ENCODE assay signal across 22 mouse cellular contexts in the genomic region with DNA sequence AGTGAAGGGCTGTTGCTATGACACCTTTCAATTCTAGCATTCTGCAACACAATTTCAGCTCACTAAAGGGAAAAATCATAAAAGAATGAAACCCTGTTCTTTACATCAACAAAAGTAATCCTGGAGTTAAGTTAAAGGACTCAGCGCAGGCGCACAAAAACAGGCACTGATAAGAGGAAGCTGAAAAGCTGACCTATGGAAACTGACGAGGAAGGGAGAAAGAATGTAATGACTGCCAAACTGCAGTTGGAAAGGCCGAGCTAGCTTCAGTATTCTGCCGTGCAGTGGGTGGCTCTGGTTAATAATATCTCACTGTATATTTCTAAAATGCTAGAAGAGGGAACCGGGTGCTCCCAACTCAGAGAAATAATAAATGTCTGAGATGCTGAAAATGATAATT. TPM values are rescaled to one million over a fixed set of nuclear protein-coding genes. Genes with fewer than 3 reads are reported as not detected.
DNase-seq lines count a peak whose midpoint lies in the region; ATAC-seq and TF ChIP-seq lines count a peak whose summit lies in the region.
"Had no signal": no experiment of that assay in that cellular context is flagged by ENCODE, and none has a peak within 500 bp of the region (broad histone marks: within the 10 kb centered on the region; RNA-seq: fewer than 3 reads in every experiment).

No protein-coding gene starts in this region.

- no peaks in the 10 kb centered on the region for H3K79me2 ChIP-seq in macrophage (ENCODE audit: inconsistent target)

- H3K9ac ChIP-seq in heart, postnatal 0 days (replicated peaks; ENCODE audit: low read depth, low read length): no peak overlapping the region
- no peak overlapping the region for H3K9ac ChIP-seq in lung, embryonic 14.5 days
- H3K9ac ChIP-seq in forebrain, embryonic 16.5 days (replicated peaks; ENCODE audit: low read depth, low read length): no peak overlapping the region
- H3K9ac ChIP-seq: embryonic facial prominence, embryonic 12.5 days; forebrain, embryonic 12.5 days; forebrain, postnatal 0 days; heart, embryonic 12.5 days; hindbrain, embryonic 14.5 days had no signal

- peak; percentile 22 for DNase-seq in heart, postnatal 0 days (ENCODE audit: low spot score)
- no peak for DNase-seq in heart, adult 11 months
- DNase-seq in lung, embryonic 14.5 days: peak; percentile 35
- DNase-seq in lung, postnatal 25 days (ENCODE audit: low spot score): no peak
- peak; percentile 22 for DNase-seq in yolk sac, embryonic 10.5 days (ENCODE audit: low spot score)
- DNase-seq in thymus, postnatal 4 days: no peak
- DNase-seq: adrenal gland, adult 2 months; adrenal gland, postnatal 25 days; cerebellum, adult 11-12 months; cerebellum, adult 9-10 months; cerebellum, postnatal 25 days; forebrain, postnatal 0 days; gastrocnemius, postnatal 36 days; heart, postnatal 14 days had no signal

- WGBS in heart, postnatal 0 days: 14% methylated on average over 6 of the region's 6 CpGs
- 42% methylated on average over 6 of the region's 6 CpGs for WGBS in lung, embryonic 14.5 days
- WGBS in macrophage (ENCODE audit: missing documents): 34% methylated on average over 5 of the region's 6 CpGs
- WGBS in forebrain, embryonic 16.5 days: 68% methylated on average over 6 of the region's 6 CpGs

- H3K27ac ChIP-seq in heart, postnatal 0 days (ENCODE audit: low read depth): no peak overlapping the region
- no peak overlapping the region for H3K27ac ChIP-seq in lung, embryonic 14.5 days (ENCODE audit: low read depth)
- H3K27ac ChIP-seq in macrophage: peak overlapping the region; percentile 64
- no peak overlapping the region for H3K27ac ChIP-seq in forebrain, embryonic 16.5 days (ENCODE audit: low read length)
- H3K27ac ChIP-seq: embryonic facial prominence, embryonic 12.5 days; forebrain, embryonic 12.5 days; hindbrain, embryonic 10.5 days; hindbrain, embryonic 14.5 days had no signal

- H3K4me1 ChIP-seq in heart, postnatal 0 days (ENCODE audit: control insufficient read depth, insufficient read depth): no peaks in the 10 kb centered on the region
- H3K4me1 ChIP-seq in lung, embryonic 14.5 days (ENCODE audit: insufficient read depth): no peaks in the 10 kb centered on the region
- H3K4me1 ChIP-seq in forebrain, embryonic 16.5 days (replicated peaks; ENCODE audit: control insufficient read depth, insufficient read depth, low read length): no peaks in the 10 kb centered on the region
- H3K4me1 ChIP-seq: embryonic facial prominence, embryonic 12.5 days; forebrain, embryonic 12.5 days had no signal

- no peak for TF ChIP-seq EP300 in heart, postnatal 0 days (IDR thresholded peaks at IDR 0.05; ENCODE audit: low read depth)

- H3K27me3 ChIP-seq in heart, postnatal 0 days (ENCODE audit: control insufficient read depth, insufficient read depth, low read length): no peaks in the 10 kb centered on the region
- no peaks in the 10 kb centered on the region for H3K27me3 ChIP-seq in lung, embryonic 14.5 days (ENCODE audit: insufficient read depth, low read length)
- H3K27me3 ChIP-seq in forebrain, embryonic 16.5 days (replicated peaks; ENCODE audit: control insufficient read depth, insufficient read depth, low read length): no peaks in the 10 kb centered on the region
- H3K27me3 ChIP-seq: embryonic facial prominence, embryonic 12.5 days; forebrain, embryonic 12.5 days; heart, embryonic 12.5 days had no signal

- no peak for ATAC-seq in heart, postnatal 0 days (ENCODE audit: insufficient read depth, low read depth)
- ATAC-seq in lung, embryonic 14.5 days (ENCODE audit: insufficient read depth): no peak
- ATAC-seq in forebrain, embryonic 16.5 days: no peak
- ATAC-seq: forebrain, postnatal 0 days had no signal

- H3K4me3 ChIP-seq in heart, postnatal 0 days (ENCODE audit: low read depth, low read length): no peak overlapping the region
- H3K4me3 ChIP-seq in lung, embryonic 14.5 days (ENCODE audit: low read depth, low read length): no peak overlapping the region
- no peak overlapping the region for H3K4me3 ChIP-seq in macrophage (ENCODE audit: inconsistent target)
- no peak overlapping the region for H3K4me3 ChIP-seq in forebrain, embryonic 16.5 days (replicated peaks; ENCODE audit: low read length)
- H3K4me3 ChIP-seq: embryonic facial prominence, embryonic 12.5 days; forebrain, embryonic 12.5 days; heart, embryonic 12.5 days; hindbrain, embryonic 10.5 days had no signal

- no peak for TF ChIP-seq CTCF in heart, postnatal 0 days (IDR thresholded peaks at IDR 0.05; ENCODE audit: low read depth)
- TF ChIP-seq CTCF in lung, embryonic 14.5 days (IDR thresholded peaks at IDR 0.05; ENCODE audit: low read depth): no peak

- no peaks in the 10 kb centered on the region for H3K36me3 ChIP-seq in heart, postnatal 0 days (replicated peaks; ENCODE audit: control insufficient read depth, insufficient read depth, low read length)
- H3K36me3 ChIP-seq in lung, embryonic 14.5 days (ENCODE audit: insufficient read depth): no peaks in the 10 kb centered on the region
- H3K36me3 ChIP-seq in macrophage (ENCODE audit: inconsistent target): no peaks in the 10 kb centered on the region
- no peaks in the 10 kb centered on the region for H3K36me3 ChIP-seq in forebrain, embryonic 16.5 days (ENCODE audit: control insufficient read depth, insufficient read depth)
- H3K36me3 ChIP-seq: embryonic facial prominence, embryonic 12.5 days; forebrain, embryonic 12.5 days; heart, embryonic 12.5 days; hindbrain, embryonic 10.5 days had no signal

- 0 out of 2 replicates have a peak, but pooled peaks cover under 1% of the 10 kb centered on the region for H3K9me3 ChIP-seq in heart, postnatal 0 days (replicated peaks; ENCODE audit: control insufficient read depth, low read length)
- H3K9me3 ChIP-seq in lung, embryonic 14.5 days (ENCODE audit: low read depth, low read length): no peaks in the 10 kb centered on the region; the same call in 1 of the 2 replicates
- no peaks in the 10 kb centered on the region for H3K9me3 ChIP-seq in forebrain, embryonic 16.5 days (ENCODE audit: control insufficient read depth, low read length)
- H3K9me3 ChIP-seq: forebrain, embryonic 12.5 days; heart, embryonic 12.5 days had no signal

- no peak overlapping the region for H3K4me2 ChIP-seq in heart, postnatal 0 days (ENCODE audit: low read depth, low read length)
- no peak overlapping the region for H3K4me2 ChIP-seq in lung, embryonic 14.5 days
- no peak overlapping the region for H3K4me2 ChIP-seq in forebrain, embryonic 16.5 days (ENCODE audit: low read length)
- H3K4me2 ChIP-seq: embryonic facial prominence, embryonic 12.5 days; forebrain, embryonic 12.5 days; heart, embryonic 12.5 days; hindbrain, embryonic 14.5 days had no signal

RNA-seq across cellular contexts. Expression of a gene that starts 10.2 kb away (rescaled TPM):
- total RNA-seq in heart, postnatal 0 days (2014; rRNA removed; ENCODE audit: low replicate concordance): 0.70 TPM in 1 of 2 replicates, not detected in the other
- 0.41 and 0.49 TPM in 2 replicates for polyA plus RNA-seq in heart, postnatal 0 days (2015; fragmentation: Nextera tagmentation; extraction: Ambion mirVana)
- polyA plus RNA-seq in lung, embryonic 14.5 days (2014; fragmentation: Nextera tagmentation; extraction: Ambion mirVana): 1.2 and 1.5 TPM in 2 replicates
- total RNA-seq in macrophage (2018; cell fraction: chromatin; rRNA removed): 100 to 1,000 TPM in 1 of 26 experiments, 10 to 100 TPM in 21, 1 to 10 TPM in 4; 1.7 to 124 (median 34.1) TPM
- total RNA-seq in macrophage (2018; cell fraction: cytosol; rRNA removed): 100 to 1,000 TPM in 18 of 26 experiments, 10 to 100 TPM in 8; 36.2 to 520 (median 218) TPM
- 100 to 1,000 TPM in 15 of 26 experiments, 10 to 100 TPM in 10, 1 to 10 TPM in 1; 6.2 to 508 (median 112) TPM for total RNA-seq in macrophage (2018; cell fraction: nucleus; rRNA removed)
- polyA plus RNA-seq in macrophage (2018): 7.2 to 99.9 TPM (median 13.6 TPM) in 3 replicates
- polyA plus RNA-seq in forebrain, embryonic 16.5 days (2015; fragmentation: Nextera tagmentation; extraction: Ambion mirVana): 0.19 and 0.22 TPM in 2 replicates
- total RNA-seq: gastrocnemius, adult 8-10 months; gastrocnemius, postnatal 36 days; heart, postnatal 14 days had no signal

RNA-seq across cellular contexts. Expression of a gene that starts 41.7 kb away (rescaled TPM):
- total RNA-seq in heart, postnatal 0 days (2014; rRNA removed; ENCODE audit: low replicate concordance): 1.7 and 2.4 TPM in 2 replicates
- polyA plus RNA-seq in heart, postnatal 0 days (2015; fragmentation: Nextera tagmentation; extraction: Ambion mirVana): 1.1 and 1.2 TPM in 2 replicates
- polyA plus RNA-seq in lung, embryonic 14.5 days (2014; fragmentation: Nextera tagmentation; extraction: Ambion mirVana): 0.70 and 0.96 TPM in 2 replicates
- total RNA-seq in macrophage (2018; cell fraction: chromatin; rRNA removed): under 1 TPM in 6 of 26 experiments, not detected in 20; 0.13 to 0.28 (median 0.24) TPM
- total RNA-seq in macrophage (2018; cell fraction: cytosol; rRNA removed): under 1 TPM; 0.03 to 0.19 (median 0.07) TPM
- under 1 TPM in 15 of 26 experiments, not detected in 11; 0.10 to 0.26 (median 0.15) TPM for total RNA-seq in macrophage (2018; cell fraction: nucleus; rRNA removed)
- polyA plus RNA-seq in macrophage (2018): 0.07 to 0.09 TPM in 2 of 3 replicates, not detected in the other
- polyA plus RNA-seq in forebrain, embryonic 16.5 days (2015; fragmentation: Nextera tagmentation; extraction: Ambion mirVana): 0.45 and 0.51 TPM in 2 replicates

Comparison
In these comparisons a context has a peak if more than half of its experiments do, and no peak if none do; other contexts are left out.
1. DNase-seq: peak in heart, postnatal 0 days (single experiment), lung, embryonic 14.5 days (single experiment) and yolk sac, embryonic 10.5 days (single experiment); none in heart, adult 11 months (single experiment), lung, postnatal 25 days (single experiment) and thymus, postnatal 4 days (single experiment).